Mouse (Mus musculus) intestine, postnatal 0 days (tissue): ENCODE results near the gene Htr2c. TPM values are rescaled to one million over a fixed set of nuclear protein-coding genes. Genes with fewer than 3 reads are reported as not detected.

Experiments
- ATAC-seq: fragments of 200-750 bp; cut with Nextera tagmentation; 2 replicates; pipeline ENCODE4 v1.8.0; 2017; ENCODE audit warnings: mild to moderate bottlenecking, moderate TSS enrichment, moderate library complexity
- H3K27ac ChIP-seq: fragments of 300-500 bp; sonication (generic); 2 replicates; pipeline ENCODE4 v1.5.1; 2014; ENCODE audit warnings: mild to moderate bottlenecking, low read depth, low read length, moderate library complexity
- H3K27me3 ChIP-seq: fragments of 300-500 bp; sonication (generic); replicated peaks from 2 replicates; pipeline ENCODE4 v1.6.1; 2014; ENCODE audit warnings: low read length, mixed read lengths; ENCODE audit not compliant: control insufficient read depth, insufficient read depth
- H3K36me3 ChIP-seq: fragments of 300-500 bp; sonication (generic); 2 replicates; pipeline ENCODE4 v1.6.1; 2014; ENCODE audit warnings: mild to moderate bottlenecking, moderate library complexity; ENCODE audit not compliant: control insufficient read depth, insufficient read depth
- H3K4me1 ChIP-seq: fragments of 300-500 bp; sonication (generic); replicated peaks from 2 replicates; pipeline ENCODE4 v1.6.1; 2014; ENCODE audit warnings: antibody characterized with exemption, low read length, mixed read lengths; ENCODE audit not compliant: control insufficient read depth, insufficient read depth
- H3K4me2 ChIP-seq: fragments of 300-500 bp; sonication (generic); replicated peaks from 2 replicates; pipeline ENCODE4 v1.6.1; 2014; ENCODE audit warnings: low read depth, mild to moderate bottlenecking, moderate library complexity
- H3K4me3 ChIP-seq: fragments of 300-500 bp; sonication (generic); 2 replicates; pipeline ENCODE4 v1.5.1; 2014; ENCODE audit warnings: low read depth, low read length
- H3K9ac ChIP-seq: fragments of 300-500 bp; sonication (generic); 2 replicates; pipeline ENCODE4 v1.6.1; 2014; ENCODE audit warnings: mild to moderate bottlenecking, low read depth, low read length
- H3K9me3 ChIP-seq: fragments of 300-500 bp; sonication (generic); 2 replicates; pipeline ENCODE4 v1.6.1; 2016; ENCODE audit warnings: mixed run types; ENCODE audit not compliant: control insufficient read depth
- CTCF ChIP-seq: sonication (generic); IDR thresholded peaks from 2 replicates; pipeline ENCODE4 v1.5.1; 2016; ENCODE audit warnings: low read depth, mild to moderate bottlenecking, control low read depth, antibody characterized with exemption, moderate library complexity
- WGBS: fragments of 180-500 bp; shearing (Covaris S2); extraction: QIAGEN DNeasy Blood & Tissue Kit; methylation state at CpG from one replicate; pipeline ENCODE4 v1.1.7; 2014; 5-methylcytosine and 5-hydroxymethylcytosine counted together
- microRNA counts: library from miRNA; unstranded; fragments of <30 nt; microRNA quantifications from one replicate; lab custom pipeline; 2016
- microRNA-seq: library from miRNA; unstranded; fragments of <30 nt; microRNA quantifications from one replicate; pipeline ENCODE4, GENCODE M21; 2016
- polyA plus RNA-seq: library from polyadenylated mRNA; unstranded; fragments of >200 nt; fragmentation: Nextera tagmentation; extraction: Ambion mirVana; gene quantifications from 2 replicates; pipeline ENCODE4 v1.2.1, GENCODE M21; 2015

The Htr2c gene
- polyA plus RNA-seq, 1 experiment from 2014 or later, result not detected

DNA sequence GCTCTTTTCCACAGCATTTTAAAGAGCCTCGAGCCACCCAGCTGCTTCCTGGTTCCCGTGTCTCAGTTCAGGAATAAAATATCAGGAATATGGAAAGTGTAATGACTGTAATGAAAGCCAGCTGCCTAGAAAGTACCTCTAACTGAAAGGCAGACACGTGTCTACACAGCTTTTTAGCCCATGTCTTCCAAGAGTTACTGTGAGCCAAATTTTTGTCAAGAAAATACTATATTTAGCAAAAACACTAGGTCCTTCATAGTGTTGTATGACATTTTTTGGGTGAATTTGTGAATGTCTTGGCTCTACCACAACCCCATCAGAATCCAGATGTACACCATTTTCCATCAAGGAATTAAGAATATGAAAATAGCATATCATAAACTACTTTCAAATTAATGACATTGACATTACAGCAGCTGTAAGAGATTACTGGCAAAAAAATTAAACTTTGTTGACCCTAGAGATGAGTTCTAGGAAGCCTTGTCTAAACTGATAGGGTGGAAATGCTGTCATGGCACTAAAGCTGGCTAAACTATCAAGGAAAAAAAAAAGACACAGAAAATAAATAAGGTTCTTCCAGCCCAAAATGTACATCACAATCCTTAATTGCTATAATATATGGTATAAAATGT lies 255.2 kb downstream of the Htr2c start:
- Histone ChIP-seq H3K4me3 (no peak overlapping the region), H3K4me2 (no peak overlapping the region), H3K9me3 (no peaks in the 10 kb centered on the region), H3K36me3 (no peaks in the 10 kb centered on the region), H3K27me3 (no peaks in the 10 kb centered on the region), H3K9ac (no peak overlapping the region), H3K4me1 (no peaks in the 10 kb centered on the region), H3K27ac (no peak overlapping the region)
- ATAC-seq, result no peak
- WGBS, result 60% methylated on average over 3 of the region's 3 CpGs
- no peak for TF ChIP-seq CTCF

DNA sequence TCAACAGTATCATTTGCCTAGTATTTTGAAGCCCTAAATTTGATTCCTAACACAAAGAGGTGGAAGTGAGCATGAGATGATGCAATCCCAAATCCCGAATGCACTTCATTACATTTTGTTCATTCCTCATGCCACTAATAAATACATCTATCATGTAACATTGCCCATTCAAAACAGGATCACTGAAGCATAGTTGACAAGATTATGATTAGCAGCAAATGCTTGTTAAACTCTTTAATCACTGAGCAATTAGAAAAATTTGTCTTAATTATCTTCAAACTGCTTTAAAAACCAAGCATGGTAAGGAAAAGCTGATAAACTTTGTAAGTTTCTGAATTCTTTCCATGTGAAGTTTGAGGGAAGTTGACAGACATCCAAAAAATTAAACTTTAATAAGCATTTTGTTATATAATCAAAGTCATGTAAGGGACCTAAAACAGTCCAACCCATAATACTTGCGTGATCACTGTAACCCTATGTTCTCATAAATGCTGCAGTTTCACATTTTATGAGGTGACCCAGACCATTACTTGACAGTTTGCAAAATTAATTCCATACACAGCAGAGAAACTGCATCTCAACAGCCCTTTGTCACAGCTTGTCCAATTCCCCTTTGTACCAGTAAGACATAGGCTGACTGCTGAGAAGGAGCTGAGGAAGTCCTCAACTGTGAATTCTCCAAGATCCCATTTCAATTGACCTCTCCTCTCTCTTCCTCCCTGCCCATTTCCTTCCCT lies 276.7 kb downstream of the Htr2c start:
- no peak for ATAC-seq
- Histone ChIP-seq H3K36me3 (no peaks in the 10 kb centered on the region), H3K27me3 (no peaks in the 10 kb centered on the region), H3K9me3 (no peaks in the 10 kb centered on the region), H3K27ac (no peak overlapping the region), H3K4me2 (no peak overlapping the region), H3K9ac (no peak overlapping the region), H3K4me3 (no peak overlapping the region), H3K4me1 (no peaks in the 10 kb centered on the region)
- TF ChIP-seq CTCF, result no peak
- 79% methylated on average over 2 of the region's 2 CpGs for WGBS

MicroRNAs within 50 kb of the gene (microRNA counts, 519-probe panel; counts per million panel counts)
- not detected for microRNA mmu-miR-448 (lab: Ali Mortazavi, UCI)
- not detected for microRNA mmu-miR-764-3p (lab: Ali Mortazavi, UCI)
- 1,813 counts per million, percentile 10 among the panel's probes with 10 or more counts for microRNA mmu-miR-764-5p (lab: Ali Mortazavi, UCI)

Small RNAs within 50 kb of the gene (microRNA-seq; reads per million reads assigned to microRNA genes)
- gene Gm22650 (not detected), gene Gm24627 (not detected), gene Mir1264 (1.6 reads per million), gene Mir1298 (6.2 reads per million, percentile 17 among the genes with 10 or more reads in this experiment), gene Mir1912 (not detected), gene Mir448 (1.6 reads per million), gene Mir764 (not detected)
